Mouse (Mus musculus) 3T3-L1 (cell line): Measurements from ENCODE around the gene Ptgfrn.

Experiments
- DNase-seq: peaks from one replicate; pipeline ENCODE4 v3.0.0-alpha.2; 2015; ENCODE audit warnings: low read depth, low spot score

Ptgfrn gene

DNA sequence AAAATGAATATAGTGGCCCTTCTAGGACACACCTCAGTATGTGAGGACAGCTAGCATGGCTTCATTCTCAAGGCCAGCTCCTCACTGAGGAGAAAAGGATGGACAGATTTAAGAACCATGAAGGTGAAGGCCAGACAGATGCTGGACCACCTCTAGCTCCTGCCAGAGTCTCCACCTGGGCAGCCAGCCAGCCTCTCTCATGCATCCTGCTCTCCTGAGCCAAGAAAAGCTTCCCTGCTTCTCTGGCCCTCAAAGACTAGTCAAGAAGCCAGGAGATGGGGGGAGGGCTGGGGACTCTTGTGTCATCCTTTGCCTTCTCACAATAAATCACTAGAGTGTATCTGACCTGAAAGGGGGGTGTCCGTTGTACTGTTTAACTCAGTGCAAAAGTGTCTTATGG lies 31.7 kb downstream of the Ptgfrn start:
- DNase-seq: peak; percentile 55

DNA sequence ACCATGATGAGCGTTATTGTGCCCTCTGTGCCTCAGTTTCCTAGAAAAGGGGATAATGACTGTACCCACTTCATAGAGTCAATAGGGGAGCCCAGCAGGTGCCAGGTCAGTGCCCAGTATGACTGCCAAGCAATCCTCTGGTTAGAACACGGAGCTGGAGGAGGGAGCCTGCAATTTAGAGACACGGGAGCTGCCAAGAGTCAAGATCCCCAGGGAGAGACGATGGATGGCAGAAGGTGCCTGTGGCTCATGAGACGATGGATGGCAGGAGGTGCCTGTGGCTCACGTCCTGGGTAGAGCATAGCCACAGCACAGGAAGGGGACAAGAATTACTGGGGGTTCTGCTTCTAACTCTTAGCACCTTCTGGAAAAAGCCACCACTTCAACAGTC lies 32.4 kb downstream of the Ptgfrn start:
- DNase-seq: no peak

DNA sequence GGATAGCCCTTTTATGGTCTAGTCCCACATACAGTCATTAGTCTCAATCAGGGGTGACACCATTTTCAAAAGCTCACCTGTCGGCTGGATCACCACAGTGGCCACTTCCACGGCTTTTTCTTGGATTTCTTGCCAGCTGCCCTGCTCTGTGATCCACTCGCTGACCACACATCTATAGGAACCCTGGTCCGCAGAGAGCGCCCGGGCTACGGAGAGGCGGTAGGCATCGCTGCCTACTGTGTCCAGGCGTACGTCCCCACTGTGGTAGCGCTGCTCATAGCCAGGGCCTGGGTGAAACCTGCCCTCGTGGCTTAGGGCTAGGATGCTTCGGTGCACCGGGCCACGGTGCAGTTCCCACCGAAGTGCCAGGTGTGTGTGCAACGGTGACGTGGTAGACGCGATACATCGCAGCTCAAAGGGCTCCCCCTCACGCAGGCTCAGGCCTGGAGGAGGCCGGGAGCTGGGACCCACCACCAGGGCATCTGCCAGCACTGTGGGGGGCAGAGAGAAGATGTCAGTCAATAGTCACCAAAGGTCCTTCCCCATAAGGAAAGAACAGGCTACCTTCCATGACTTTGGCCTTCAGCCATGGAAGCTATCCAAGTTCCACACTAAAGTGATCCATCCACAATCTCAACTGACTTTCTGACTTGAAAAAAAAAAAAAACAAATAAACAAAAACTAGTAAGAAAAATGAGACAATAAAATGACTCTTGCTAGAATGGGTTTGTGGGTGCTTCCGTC lies 32.9 kb downstream of the Ptgfrn start:
- no peak for DNase-seq

DNA sequence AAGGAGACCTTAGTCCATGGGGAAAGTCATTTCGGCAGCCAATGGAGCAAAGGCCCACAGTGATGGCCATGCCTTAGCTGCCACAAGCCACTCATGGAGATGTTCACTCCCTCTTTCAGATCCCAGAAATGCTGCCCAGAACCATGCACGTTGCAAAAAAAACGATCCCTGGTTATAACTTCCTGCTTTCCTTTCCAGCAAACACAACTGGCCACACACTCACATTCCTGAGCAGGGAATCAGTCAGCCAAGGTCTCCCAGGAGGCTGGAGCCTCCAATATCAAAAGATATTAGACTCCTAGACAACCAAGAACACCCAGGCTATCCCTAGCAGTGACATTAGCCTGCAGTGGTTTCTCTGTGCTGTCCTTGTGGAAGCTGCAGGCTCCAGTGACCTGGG lies 34.2 kb downstream of the Ptgfrn start:
- peak; percentile 85 for DNase-seq

DNA sequence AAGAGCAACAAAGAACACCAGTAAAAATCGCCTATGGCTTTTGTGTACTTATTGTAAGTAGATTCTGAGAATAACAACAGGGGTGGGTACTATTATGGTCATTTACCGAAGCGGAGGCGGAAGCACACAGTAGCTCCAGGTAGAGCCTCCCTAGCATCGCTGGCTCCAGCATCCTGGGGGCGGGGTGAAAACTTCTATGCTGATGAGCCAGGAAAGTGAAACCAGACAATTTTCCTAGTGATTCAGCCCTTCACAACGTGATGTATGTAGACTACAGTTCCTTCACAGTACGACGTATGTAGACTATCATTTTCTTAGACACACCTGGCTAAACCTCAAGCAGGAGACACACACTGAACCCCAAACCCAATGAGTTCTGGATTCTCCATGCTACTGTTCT lies 36.7 kb downstream of the Ptgfrn start:
- peak; percentile 60 for DNase-seq

DNA sequence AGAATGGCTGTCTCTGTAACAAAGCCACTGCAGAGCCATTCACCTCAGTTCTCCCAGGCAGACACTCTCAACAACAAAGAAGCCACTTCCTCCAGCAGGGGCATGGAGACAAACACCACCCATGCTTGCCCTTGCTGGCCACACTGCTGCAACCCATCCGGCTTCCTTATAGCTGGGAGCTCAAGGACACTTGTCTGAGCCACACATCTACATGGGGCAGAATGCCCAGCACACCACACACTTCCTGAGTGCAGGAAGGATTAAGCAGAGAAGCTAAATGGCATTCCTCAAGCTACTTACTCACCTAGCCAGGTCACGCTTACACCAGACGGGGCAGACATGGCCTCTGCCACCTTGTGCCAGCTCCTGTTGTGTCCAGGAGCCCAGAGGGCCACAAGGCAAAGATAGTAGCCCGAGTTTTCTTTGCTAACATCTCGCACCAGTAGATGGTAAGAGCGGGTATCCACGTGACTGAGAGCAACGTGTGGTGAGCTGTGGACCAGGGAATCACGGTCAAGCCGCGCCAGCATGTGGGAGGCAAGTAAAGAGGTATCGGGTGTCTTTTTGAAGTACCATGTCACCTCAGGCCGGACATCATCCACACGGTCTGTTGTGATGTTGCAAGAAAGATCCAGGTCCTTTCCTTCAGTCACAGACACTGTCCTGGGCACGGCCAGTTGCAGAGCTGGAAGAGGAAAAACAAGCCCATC lies 37.4 kb downstream of the Ptgfrn start:
- no peak for DNase-seq

DNA sequence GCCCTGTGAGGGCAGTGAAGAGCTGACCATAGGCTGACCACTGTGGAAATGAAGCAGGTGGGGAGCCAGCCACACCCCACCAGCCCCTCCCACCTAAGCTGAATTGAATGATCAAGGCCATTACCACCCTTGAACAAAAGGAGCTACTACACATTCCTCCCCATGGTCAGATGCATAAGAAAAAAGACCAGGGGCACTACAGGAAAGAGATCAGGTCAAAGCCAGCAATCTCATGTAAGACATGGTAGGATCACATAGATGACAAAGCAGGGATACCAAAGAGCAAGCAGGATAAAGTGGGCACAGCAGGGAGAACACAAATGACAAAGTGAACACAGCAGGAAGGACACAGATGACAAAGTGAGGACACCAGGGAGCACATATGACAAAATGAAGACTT lies 38.5 kb downstream of the Ptgfrn start:
- DNase-seq: no peak

DNA sequence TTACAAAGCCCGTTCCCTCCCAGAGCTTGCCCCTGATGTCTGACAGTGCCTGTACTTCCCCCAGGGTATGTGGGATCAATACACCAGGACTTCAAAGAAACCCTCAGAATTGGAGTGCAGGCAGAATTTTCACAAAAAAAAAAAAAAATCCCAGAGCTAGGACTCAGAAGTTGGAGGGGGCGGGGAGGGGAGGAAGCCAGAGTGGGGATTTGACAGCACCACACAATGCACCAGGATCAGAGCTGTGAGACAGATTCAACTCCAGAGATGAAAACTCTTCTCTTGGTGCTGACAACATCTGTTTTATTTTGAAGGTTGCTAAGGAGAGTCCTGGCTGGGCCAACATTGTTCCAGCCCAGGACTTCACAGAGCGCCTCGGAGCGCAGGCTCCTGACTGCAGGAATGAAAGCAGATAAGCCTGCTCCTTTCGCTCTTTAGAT lies 39.3 kb downstream of the Ptgfrn start:
- peak; percentile 55 for DNase-seq

DNA sequence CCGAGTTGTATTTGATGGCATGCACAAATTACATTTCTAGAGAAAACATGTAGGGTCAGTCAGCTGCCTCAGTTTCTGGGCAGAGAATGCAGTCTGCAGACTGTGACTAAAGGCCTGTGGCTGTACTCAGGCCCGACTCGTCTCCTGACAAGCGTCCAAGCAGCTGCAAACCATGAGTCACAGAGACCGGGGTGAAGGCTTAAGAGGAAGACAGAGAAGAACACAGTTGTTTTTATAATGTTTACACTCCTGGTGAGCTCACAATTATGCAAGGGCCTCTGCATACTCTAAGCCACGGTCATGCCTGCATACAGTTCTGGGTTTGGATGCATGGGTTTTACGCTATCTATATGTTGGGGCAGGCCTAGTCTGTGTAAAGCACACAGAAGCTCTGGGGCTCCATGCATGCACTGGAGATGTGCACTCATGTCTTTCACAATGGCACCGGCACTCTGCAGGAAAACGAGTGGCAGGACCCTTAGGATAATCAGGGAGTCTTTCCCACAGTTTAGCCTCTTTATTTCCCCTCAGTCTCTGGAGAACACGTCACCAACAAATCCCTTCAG lies 39.8 kb downstream of the Ptgfrn start:
- peak; percentile 96 for DNase-seq

DNA sequence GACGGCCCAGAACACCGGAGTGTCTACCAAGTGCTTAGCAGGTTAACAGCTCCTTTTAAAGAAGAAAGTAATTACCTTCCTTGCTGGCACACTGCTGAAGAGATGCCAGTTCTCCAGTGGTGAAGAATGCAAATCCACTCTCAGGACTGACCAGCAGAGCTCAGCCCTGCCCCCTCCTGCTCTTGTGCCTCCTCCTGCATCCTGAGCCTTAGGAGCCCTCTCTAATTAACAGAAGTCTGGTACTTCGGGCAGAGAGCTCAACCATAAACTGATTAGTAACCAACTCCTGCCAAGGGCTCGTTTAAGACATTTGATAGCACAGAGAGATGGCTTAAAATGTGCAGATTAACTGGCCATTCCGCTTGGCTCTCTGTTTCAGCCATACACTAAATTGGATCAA lies 41.4 kb downstream of the Ptgfrn start:
- DNase-seq: no peak

DNA sequence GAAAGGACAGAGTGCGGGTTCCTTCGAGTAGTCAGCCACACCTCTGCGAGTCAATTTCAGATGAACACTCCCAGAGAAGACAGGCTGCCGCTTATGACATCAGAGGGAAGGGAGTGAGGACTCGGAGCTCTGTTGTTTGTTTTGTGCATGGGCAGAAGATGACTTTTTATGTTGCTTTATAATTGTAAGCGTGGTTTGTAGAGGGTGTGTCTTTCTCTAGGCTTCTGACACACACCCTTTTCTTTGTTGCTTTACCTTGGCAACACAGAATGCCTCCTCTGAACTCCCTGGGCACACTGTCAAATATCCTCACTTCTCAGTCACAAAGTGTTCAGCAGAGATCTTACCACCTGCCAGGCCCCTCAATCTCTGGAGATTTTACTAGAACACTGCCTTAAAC lies 43.9 kb downstream of the Ptgfrn start:
- DNase-seq: peak; percentile 47

DNA sequence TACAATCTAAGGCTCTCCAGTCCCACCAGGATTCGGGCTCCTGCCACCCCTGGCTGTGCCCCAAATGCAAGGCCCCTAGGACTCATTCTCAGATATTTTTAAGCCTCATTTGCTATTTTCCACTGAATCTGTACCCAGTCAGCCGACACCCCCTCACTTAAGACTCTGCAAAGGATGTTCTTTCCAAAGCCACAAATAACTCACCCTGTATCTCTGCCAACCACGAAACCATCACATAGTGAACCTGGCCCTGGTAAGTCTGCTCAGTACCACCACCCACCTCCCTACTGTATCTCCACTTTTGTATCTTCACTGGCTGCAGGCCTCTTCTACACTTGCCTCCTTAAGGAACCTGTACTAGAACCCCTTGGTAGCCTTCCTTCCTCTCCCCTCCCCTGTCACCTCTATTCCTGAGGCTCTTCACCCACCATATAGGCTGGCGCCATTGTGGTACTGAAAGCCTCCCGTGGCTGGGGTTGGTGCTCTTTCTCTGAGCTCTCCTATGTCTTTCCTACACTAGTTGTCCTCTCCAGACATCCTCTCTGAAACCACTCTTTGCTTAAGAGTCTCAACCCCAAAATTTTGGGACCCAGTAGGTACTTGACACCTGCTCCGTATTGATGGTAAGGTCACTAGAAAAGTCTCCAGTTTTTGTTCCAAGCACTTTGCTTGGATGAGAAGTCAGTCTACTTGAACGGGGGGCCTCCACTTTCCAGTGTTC lies 48.1 kb downstream of the Ptgfrn start:
- no peak for DNase-seq

DNA sequence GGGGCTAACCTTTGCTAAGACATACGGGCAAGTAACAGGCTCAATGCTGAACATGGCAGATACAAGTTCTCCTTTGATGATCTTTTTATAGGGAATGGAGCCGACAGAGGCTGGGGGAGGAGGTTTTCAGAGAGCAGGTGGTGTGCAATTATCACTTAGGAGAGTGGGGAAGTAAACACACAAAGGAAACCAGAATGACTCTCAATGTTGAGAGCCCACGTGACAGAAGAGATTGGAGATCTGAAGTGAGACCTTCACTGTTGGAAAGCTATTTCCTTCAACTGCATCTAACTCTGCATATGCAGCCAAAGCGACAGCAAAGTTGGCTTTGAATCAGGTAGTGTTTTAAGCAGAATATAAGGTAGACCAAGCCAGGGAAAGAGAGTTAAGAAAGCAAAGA lies 50.9 kb downstream of the Ptgfrn start:
- no peak for DNase-seq

DNA sequence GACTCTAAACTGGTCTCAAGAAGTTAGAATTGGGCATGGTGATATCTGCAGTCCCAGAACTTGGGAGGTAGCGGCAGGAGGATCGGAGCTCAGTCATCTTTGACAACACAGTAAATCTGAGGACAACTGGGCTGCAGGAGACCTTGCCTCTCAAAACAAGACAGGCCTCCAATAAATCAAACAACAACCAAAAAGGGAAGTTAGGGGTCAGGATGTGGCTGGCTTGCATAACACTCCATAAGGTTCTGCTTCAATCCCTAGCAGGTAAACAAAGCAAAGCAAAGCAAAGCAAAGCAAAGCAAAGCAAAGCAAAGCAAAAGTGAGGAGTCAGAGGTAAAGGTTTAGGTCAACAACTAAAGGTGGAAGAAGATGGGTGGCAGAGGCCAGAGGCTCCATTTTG lies 51.9 kb downstream of the Ptgfrn start:
- no peak for DNase-seq

DNA sequence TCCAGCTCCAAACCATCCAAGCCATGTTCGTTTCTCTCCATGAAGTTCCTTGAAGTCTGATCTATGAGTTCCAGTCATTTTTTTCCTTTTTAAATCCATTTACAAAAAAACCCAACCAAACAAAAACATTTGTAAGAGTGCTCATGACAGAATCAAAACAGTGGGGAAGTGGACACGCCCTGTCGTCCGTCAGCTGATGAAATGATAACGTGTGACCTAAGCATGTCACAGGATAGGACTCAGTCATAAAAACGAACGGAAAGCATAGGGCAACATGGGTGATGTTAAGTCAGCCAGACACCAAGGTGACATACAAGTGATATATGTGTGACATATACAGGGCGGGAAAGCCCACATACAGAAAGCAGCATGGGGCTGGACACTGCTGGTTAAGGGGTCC lies 54.9 kb downstream of the Ptgfrn start:
- DNase-seq: no peak

DNA sequence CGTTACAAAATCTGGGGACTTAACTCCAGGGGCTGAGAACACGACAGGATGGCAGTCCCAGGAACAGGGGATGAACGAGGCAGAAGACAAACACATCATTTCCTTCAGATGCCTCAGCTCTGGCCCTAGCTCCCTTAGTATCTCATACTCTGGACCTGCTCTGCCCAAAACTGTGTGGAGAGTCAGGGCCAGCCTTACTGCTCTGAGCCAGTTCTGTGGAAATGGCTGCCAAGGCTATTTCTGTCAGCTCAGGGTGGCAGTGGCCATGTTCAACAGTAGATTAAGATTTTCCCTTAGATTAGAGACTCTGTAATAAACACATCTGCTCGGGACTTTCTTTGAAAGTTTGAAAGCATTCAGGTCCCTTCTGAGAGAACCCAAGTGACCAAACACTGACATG lies 58.5 kb downstream of the Ptgfrn start:
- DNase-seq: no peak

DNA sequence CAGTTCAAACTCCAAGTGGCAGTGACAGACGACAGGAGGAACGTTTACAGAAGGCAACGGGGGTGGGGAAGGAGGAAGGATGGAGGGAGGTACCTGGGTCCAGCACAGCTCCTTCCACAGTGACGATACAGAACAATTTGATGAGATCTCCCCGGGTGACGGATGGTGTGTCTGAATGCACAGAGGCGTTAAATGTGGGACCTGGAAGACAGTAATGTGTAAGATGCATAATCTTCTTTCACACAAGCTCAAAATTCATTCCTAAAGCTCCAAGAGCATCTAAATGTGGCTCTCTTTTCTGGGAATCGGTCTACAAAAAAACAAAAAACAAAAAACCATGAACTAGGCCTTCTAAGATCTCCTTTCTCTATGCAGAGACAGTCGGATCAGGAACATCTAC lies 60.1 kb downstream of the Ptgfrn start:
- DNase-seq: no peak

DNA sequence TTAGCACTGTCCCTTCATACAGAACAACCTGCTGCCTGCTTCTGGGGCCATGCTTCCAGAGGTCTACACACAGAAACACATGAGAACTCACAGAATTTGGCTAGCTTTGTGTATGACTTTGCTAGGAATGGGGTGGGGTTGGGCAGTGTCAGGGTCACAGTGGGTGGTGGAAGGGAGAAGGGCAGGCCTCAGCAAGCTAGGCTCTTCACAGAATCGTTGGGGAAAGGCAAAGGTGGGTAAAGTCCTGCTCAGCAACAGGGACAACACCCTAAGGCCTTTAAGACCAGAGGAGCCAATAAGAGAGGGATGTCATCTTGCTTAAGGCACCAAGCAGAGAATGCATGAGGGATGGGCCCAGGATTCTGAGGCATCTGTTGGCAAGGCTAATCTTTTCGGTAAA lies 61.3 kb downstream of the Ptgfrn start:
- DNase-seq: no peak

DNA sequence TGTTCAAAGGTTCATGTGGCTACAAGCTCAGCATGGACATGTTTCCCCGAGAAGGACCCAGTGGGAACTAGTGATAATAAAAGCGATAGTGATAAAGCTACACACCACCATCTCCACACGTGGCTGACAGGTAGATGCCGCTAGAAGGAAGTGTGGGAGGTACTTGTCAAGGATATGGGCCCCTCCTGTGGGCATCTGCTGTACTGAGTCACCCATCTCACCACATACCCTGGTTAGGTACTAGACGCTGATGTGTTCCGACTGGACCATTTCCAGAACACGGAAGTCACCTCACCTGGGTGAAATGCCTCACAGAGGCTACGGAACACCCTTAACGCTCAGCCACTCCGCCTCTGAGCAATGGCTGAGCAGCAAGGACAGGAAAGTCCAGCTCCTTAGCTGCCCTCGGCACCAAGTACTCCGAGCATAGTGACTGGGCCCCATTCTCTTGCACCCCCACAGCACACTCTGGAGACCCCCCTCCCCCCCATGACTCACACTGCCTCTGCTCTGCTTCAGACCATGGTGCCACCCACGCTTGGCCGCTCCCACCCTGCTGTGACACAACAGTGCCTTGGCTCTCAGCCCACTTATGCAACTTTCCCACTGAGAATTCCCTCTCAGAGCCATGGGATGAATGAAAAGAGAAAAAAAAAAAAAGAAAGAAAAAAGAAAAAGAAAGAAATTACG lies 62.3 kb downstream of the Ptgfrn start:
- DNase-seq: peak; percentile 62

DNA sequence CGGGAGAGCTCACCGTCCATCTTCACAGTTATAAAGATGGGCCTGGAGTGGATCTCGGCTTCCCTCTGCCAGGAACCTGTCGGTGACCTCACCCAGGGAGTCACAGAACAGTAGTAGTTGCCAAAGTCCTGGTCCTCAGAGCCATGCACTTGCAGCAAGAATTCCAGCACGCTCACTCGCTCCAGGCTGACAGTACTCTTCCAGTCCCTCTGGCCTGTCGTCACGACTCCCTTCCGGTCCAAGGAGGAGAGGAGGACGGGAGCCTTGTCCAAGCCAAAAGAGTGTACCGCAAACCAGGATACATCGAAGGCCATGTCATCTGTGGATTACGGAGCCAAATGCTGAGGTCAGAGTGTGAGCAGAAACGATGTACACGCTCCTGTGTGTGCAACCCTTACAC lies 64.6 kb downstream of the Ptgfrn start:
- no peak for DNase-seq

DNA sequence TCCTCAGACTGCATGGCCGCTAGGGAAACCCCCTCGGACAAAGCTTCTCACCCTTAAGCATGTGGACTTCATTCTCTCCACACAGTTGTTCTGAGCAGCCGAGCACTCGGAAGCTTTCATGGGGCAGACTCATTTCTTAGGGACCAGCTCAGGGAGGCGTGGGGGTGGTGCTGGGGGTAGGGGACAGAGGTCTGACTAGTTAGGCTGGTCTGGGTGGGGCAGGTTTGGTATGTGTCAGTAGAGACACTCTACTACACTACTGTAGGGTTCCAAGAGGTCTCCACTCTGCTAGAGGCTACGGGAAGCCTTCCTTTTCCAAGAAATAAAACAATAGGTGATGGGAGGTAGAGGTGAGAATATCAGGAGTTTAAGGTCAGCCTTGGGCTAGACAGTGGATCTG lies 65.4 kb downstream of the Ptgfrn start:
- no peak for DNase-seq

DNA sequence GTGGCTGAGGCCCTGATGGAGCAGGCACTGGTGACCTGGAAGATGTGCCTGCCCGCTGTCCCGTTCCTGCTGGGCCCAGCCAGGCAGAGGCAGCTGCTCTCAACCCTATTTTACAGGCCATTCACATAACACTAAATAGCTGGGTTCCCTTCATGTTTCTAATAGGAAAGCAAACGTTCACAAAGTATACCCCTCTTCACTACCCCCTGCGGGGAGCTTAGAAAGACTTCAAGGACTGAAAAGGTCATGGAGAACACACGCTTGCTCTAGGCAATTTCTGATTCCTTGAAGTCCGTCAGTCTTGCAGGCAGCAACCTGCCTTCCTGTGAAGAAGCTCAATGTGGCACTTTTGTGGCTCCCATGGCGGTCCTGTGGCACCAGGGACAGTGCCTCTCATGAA lies 68.1 kb downstream of the Ptgfrn start:
- no peak for DNase-seq
